Comparison of ENCODE assay signal across 18 mouse cellular contexts in the genomic region with DNA sequence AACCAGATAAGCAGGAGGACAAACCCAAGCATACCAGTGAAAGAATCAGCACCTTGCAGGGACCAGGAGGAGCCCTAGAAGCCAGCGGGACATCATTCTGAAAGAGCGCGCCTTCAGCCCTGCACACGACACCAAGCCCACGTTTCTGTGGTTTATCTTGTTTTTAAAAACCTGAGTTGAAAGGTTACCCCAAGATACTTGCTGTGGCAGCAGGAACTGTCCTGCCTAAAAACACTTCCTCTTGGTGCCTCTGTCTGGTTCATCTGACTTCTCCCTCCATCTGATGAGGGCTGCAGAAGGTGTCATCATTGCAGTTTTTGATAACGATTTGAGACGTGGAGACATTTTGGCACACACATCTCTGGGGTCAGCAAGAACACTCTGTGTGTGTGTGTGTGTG. TPM values are rescaled to one million over a fixed set of nuclear protein-coding genes. Genes with fewer than 3 reads are reported as not detected.
A peak's percentile ranks its signal among the peaks of the same experiment; 100 is the strongest.
DNase-seq lines count a peak whose midpoint lies in the region; ATAC-seq and TF ChIP-seq lines count a peak whose summit lies in the region.
"Had no signal": no experiment of that assay in that cellular context is flagged by ENCODE, and none has a peak within 500 bp of the region (broad histone marks: within the 10 kb centered on the region; RNA-seq: fewer than 3 reads in every experiment).

No protein-coding gene starts in this region.

- H3K36me3 ChIP-seq in G1E (replicated peaks), result peaks cover 2% of the 10 kb centered on the region
- H3K36me3 ChIP-seq: embryonic facial prominence, embryonic 10.5 days; heart, embryonic 15.5 days had no signal

- no peak overlapping the region for H3K4me3 ChIP-seq in G1E (ENCODE audit: low read depth, low read length)
- H3K4me3 ChIP-seq: embryonic facial prominence, embryonic 10.5 days; heart, embryonic 15.5 days had no signal

- peak; percentile 75 for ATAC-seq in G1E (ENCODE audit: extremely low read depth, insufficient number of reproducible peaks, low FRiP score, poor library complexity, severe bottlenecking)
- ATAC-seq: hindbrain, embryonic 16.5 days had no signal

- intact Hi-C loops in heart, postnatal 36 days (cut with DNase I), result no loop called here

- peaks cover 71% of the 10 kb centered on the region for H3K4me1 ChIP-seq in G1E (ENCODE audit: insufficient read depth, low read depth, low read length)

- TF ChIP-seq CTCF in G1E (IDR thresholded peaks at IDR 0.05; ENCODE audit: low read depth, low read length), result no peak

- H3K9me3 ChIP-seq in G1E (replicated peaks), result peaks cover 9% of the 10 kb centered on the region; the same call in 1 of the 2 replicates
- H3K9me3 ChIP-seq: heart, embryonic 15.5 days had no signal

- DNase-seq in lung, postnatal 25 days (ENCODE audit: low spot score), result peak; percentile 23
- no peak for DNase-seq in lung, adult 18-20 months
- DNase-seq in G1E (ENCODE audit: low spot score), result no peak
- peak; percentile 82 for DNase-seq in induced T-regulatory cell, adult 2 months (ENCODE audit: low read depth)
- peak; percentile 75 for DNase-seq in naive thymus-derived CD4-positive, alpha-beta T cell, adult 2 months (ENCODE audit: low read depth)
- DNase-seq in gastrocnemius, postnatal 4 days (ENCODE audit: low spot score in 2 of 2), result no peak
- DNase-seq in left cerebral cortex, adult 11 months (ENCODE audit: low spot score), result no peak
- no peak for DNase-seq in heart, postnatal 36 days
- DNase-seq: adrenal gland, postnatal 14 days; cerebellum, postnatal 10 days; layer of hippocampus, adult 9-11 months; left cerebral cortex, postnatal 4 days; lung, embryonic 14.5 days; right cerebral cortex, postnatal 4 days; thymus, postnatal 4 days had no signal

- H3K27me3 ChIP-seq in G1E (ENCODE audit: insufficient read depth, low read length), result no peaks in the 10 kb centered on the region
- H3K27me3 ChIP-seq: heart, embryonic 15.5 days had no signal

RNA-seq across cellular contexts. Expression of a gene that starts 6.1 kb away (rescaled TPM):
- total RNA-seq in G1E (2014; fragmentation: Nextera tagmentation) (68.7 and 76.1 TPM in 2 replicates), G1E (2017) (233 and 329 TPM in 2 replicates)
- polyA plus RNA-seq in G1E (2012), result 196 and 229 TPM in 2 replicates
- 10 to 100 TPM; 27.5 to 32.2 TPM for total RNA-seq in gastrocnemius, postnatal 4 days (2021)
- total RNA-seq in heart, postnatal 36 days (2021), result 10 to 100 TPM; 12.0 to 15.0 TPM

RNA-seq across cellular contexts. Expression of a gene that starts 56.2 kb away (rescaled TPM):
- total RNA-seq in G1E (2014; fragmentation: Nextera tagmentation) (not detected in 2 replicates), G1E (2017) (0.16 and 0.17 TPM in 2 replicates)
- polyA plus RNA-seq in G1E (2012), result not detected in 2 replicates
- total RNA-seq in gastrocnemius, postnatal 4 days (2021), result 1 to 10 TPM; 3.3 to 3.9 TPM
- 10 to 100 TPM; 10.7 to 11.0 TPM for total RNA-seq in heart, postnatal 36 days (2021)

RNA-seq across cellular contexts. Expression of a gene that starts 56.8 kb away (rescaled TPM):
- total RNA-seq in G1E (2014; fragmentation: Nextera tagmentation) (20.9 and 23.9 TPM in 2 replicates), G1E (2017) (41.4 and 42.5 TPM in 2 replicates)
- 7.5 and 8.7 TPM in 2 replicates for polyA plus RNA-seq in G1E (2012)
- 10 to 100 TPM; 22.0 to 22.4 TPM for total RNA-seq in gastrocnemius, postnatal 4 days (2021)
- total RNA-seq in heart, postnatal 36 days (2021), result 10 to 100 TPM; 22.3 to 22.4 TPM

Comparison
In these comparisons a context has a peak if more than half of its experiments do, and no peak if none do; other contexts are left out.
1. DNase-seq: peak in lung, postnatal 25 days (single experiment), induced T-regulatory cell, adult 2 months (single experiment) and naive thymus-derived CD4-positive, alpha-beta T cell, adult 2 months (single experiment); none in lung, adult 18-20 months (0 of 2), G1E (single experiment), gastrocnemius, postnatal 4 days (0 of 2), left cerebral cortex, adult 11 months (single experiment) and heart, postnatal 36 days (0 of 2).